Mouse (Mus musculus) retina, embryonic 14.5 days (tissue): ENCODE data around the gene Igf2bp1.
A peak's percentile ranks its signal among the peaks of the same experiment; 100 is the strongest.
"Not testable (repeated sequence)": the region's sequence is repeated elsewhere in the genome, so short reads cannot be mapped to it uniquely, and the experiment has no call there.

Experiments
- DNase-seq: peaks from one replicate; pipeline ENCODE4 v3.0.0-alpha.2; 2015; ENCODE audit warnings: low spot score

The Igf2bp1 gene

GRCm38 (mm10) chr11:95959152-95959551 lies 46.6 kb downstream of the Igf2bp1 start:
- DNase-seq = no peak

GRCm38 (mm10) chr11:95958251-95958650 lies 47.5 kb downstream of the Igf2bp1 start:
- DNase-seq = no peak

GRCm38 (mm10) chr11:95957407-95957806 lies 48.3 kb downstream of the Igf2bp1 start:
- no peak for DNase-seq

- no peak for DNase-seq
Observed at GRCm38 (mm10) chr11:95953313-95953712, 52.4 kb downstream of the Igf2bp1 start.

GRCm38 (mm10) chr11:95945838-95946472 lies 59.8 kb downstream of the Igf2bp1 start:
- DNase-seq = no peak

- no peak for DNase-seq
Observed at GRCm38 (mm10) chr11:95939828-95940507, 65.8 kb downstream of the Igf2bp1 start.

GRCm38 (mm10) chr11:95936409-95936808 lies 69.3 kb downstream of the Igf2bp1 start:
- no peak for DNase-seq

GRCm38 (mm10) chr11:95932168-95932567 lies 73.6 kb downstream of the Igf2bp1 start:
- DNase-seq = not testable (repeated sequence)

GRCm38 (mm10) chr11:95926398-95926797 lies 79.3 kb downstream of the Igf2bp1 start:
- DNase-seq = no peak

- no peak for DNase-seq
Observed at GRCm38 (mm10) chr11:95925976-95926375, 79.8 kb downstream of the Igf2bp1 start.

GRCm38 (mm10) chr11:95924215-95924614 lies 81.5 kb downstream of the Igf2bp1 start:
- no peak for DNase-seq

GRCm38 (mm10) chr11:95923477-95923876 lies 82.3 kb downstream of the Igf2bp1 start:
- not testable (repeated sequence) for DNase-seq

GRCm38 (mm10) chr11:95921991-95922621 lies 83.6 kb downstream of the Igf2bp1 start:
- DNase-seq = no peak

GRCm38 (mm10) chr11:95916426-95916825 lies 89.3 kb downstream of the Igf2bp1 start:
- DNase-seq = no peak

- peak; percentile 54 for DNase-seq
Observed at GRCm38 (mm10) chr11:95915006-95915710, 90.6 kb downstream of the Igf2bp1 start.

GRCm38 (mm10) chr11:95914571-95914991 lies 91.2 kb downstream of the Igf2bp1 start, which contains the start of gene B4galnt2:
Gene B4galnt2, minus strand, starts transcription at chr11:95914891.
- peak; percentile 38 for DNase-seq

- DNase-seq = no peak
Observed at GRCm38 (mm10) chr11:95913959-95914566, 91.7 kb downstream of the Igf2bp1 start.

- DNase-seq = no peak
Observed at GRCm38 (mm10) chr11:95911579-95911978, 94.2 kb downstream of the Igf2bp1 start.

GRCm38 (mm10) chr11:95907805-95908524 lies 97.8 kb downstream of the Igf2bp1 start:
- no peak for DNase-seq
